Mouse (Mus musculus): ENCODE measurements around the gene Ccdc158.
A peak's percentile ranks its signal among the peaks of the same experiment; 100 is the strongest.

Gene Ccdc158

GRCm38 (mm10) chr5:92684715-92685460, 9.8 kb upstream of the Ccdc158 start:
- DNase-seq (ENCODE audit: low read depth) = no peak

GRCm38 (mm10) chr5:92683871-92684475, 8.9 kb upstream of the Ccdc158 start:
- no peak for DNase-seq (ENCODE audit: low read depth)

- no peak for DNase-seq (ENCODE audit: low read depth)
Observed at GRCm38 (mm10) chr5:92683351-92683807, 8.3 kb upstream of the Ccdc158 start, which contains the start of gene Shroom3. TSS of gene Shroom3 (plus strand) at chr5:92683435.

- DNase-seq (ENCODE audit: low read depth) = no peak
Observed at GRCm38 (mm10) chr5:92682621-92683348, 7.7 kb upstream of the Ccdc158 start.

GRCm38 (mm10) chr5:92681861-92682260, 6.8 kb upstream of the Ccdc158 start:
- no peak for DNase-seq (ENCODE audit: low read depth)

GRCm38 (mm10) chr5:92679441-92679840, 4.4 kb upstream of the Ccdc158 start:
- DNase-seq (ENCODE audit: low read depth) = no peak

GRCm38 (mm10) chr5:92675574-92675920, 476 bp upstream of the Ccdc158 start:
- DNase-seq (ENCODE audit: low read depth) = no peak

- DNase-seq (ENCODE audit: low read depth) = no peak
Observed at GRCm38 (mm10) chr5:92666860-92667259, 8.2 kb downstream of the Ccdc158 start.

- DNase-seq (ENCODE audit: low read depth) = no peak
Observed at GRCm38 (mm10) chr5:92664321-92664720, 10.8 kb downstream of the Ccdc158 start.

- peak; percentile 27 for DNase-seq (ENCODE audit: low read depth)
Observed at GRCm38 (mm10) chr5:92656256-92656655, 18.8 kb downstream of the Ccdc158 start.

- no peak for DNase-seq (ENCODE audit: low read depth)
Observed at GRCm38 (mm10) chr5:92640861-92641260, 34.2 kb downstream of the Ccdc158 start.

- no peak for DNase-seq (ENCODE audit: low read depth)
Observed at GRCm38 (mm10) chr5:92635891-92636290, 39.2 kb downstream of the Ccdc158 start.

- no peak for DNase-seq (ENCODE audit: low read depth)
Observed at GRCm38 (mm10) chr5:92634916-92635315, 40.2 kb downstream of the Ccdc158 start.

- DNase-seq (ENCODE audit: low read depth) = no peak
Observed at GRCm38 (mm10) chr5:92633526-92633925, 41.5 kb downstream of the Ccdc158 start.

- no peak for DNase-seq (ENCODE audit: low read depth)
Observed at GRCm38 (mm10) chr5:92627896-92628295, 47.2 kb downstream of the Ccdc158 start.

GRCm38 (mm10) chr5:92621883-92622282, 53.2 kb downstream of the Ccdc158 start:
- DNase-seq (ENCODE audit: low read depth) = no peak

GRCm38 (mm10) chr5:92612756-92613155, 62.3 kb downstream of the Ccdc158 start:
- no peak for DNase-seq (ENCODE audit: low read depth)

- no peak for DNase-seq (ENCODE audit: low read depth)
Observed at GRCm38 (mm10) chr5:92607492-92608229, 67.4 kb downstream of the Ccdc158 start.

GRCm38 (mm10) chr5:92604452-92605247, 70.4 kb downstream of the Ccdc158 start:
- no peak for DNase-seq (ENCODE audit: low read depth)

- DNase-seq (ENCODE audit: low read depth) = no peak
Observed at GRCm38 (mm10) chr5:92602691-92603690, 72.1 kb downstream of the Ccdc158 start, which contains the start of gene Stbd1. TSS of gene Stbd1 (plus strand) at chr5:92603041.

Measured in fibroblast of lung, adult 2 months (primary cell).